Mouse (Mus musculus): ENCODE data around the gene Csad. TPM values are rescaled to one million over a fixed set of nuclear protein-coding genes. Genes with fewer than 3 reads are reported as not detected.
A peak's percentile ranks its signal among the peaks of the same experiment; 100 is the strongest.
"Not testable (repeated sequence)": the region's sequence is repeated elsewhere in the genome, so short reads cannot be mapped to it uniquely, and the experiment has no call there.

Csad gene
- polyA plus RNA-seq, 1 experiment from 2014 or later, result 39.4 TPM

DNA sequence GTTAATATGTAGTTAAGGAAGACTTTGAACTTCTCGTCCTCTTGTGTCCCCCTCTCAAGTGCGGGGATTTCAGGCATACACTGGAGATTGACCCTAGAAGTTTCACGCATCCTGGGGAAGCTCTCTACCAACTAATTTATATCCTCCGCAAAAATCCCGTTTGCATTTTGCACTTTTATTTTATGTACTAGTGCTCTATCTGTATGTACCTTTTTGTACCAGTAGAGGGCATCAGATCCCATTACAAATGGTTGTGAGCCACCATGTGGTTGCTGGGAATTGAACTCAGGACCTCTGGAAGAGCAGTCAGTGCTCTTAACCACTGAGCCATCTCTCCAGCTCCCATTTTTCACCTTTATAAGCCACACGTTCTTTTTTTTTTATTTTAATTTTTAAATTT, 49.5 kb downstream of the Csad start:
- H3K27ac ChIP-seq (ENCODE audit: poor library complexity, severe bottlenecking); ATAC-seq (ENCODE audit: insufficient number of reproducible peaks, low FRiP score); H3K4me2 ChIP-seq; H3K4me3 ChIP-seq; H3K27me3 ChIP-seq (replicated peaks); H3K36me3 ChIP-seq; H3K9ac ChIP-seq; H3K9me3 ChIP-seq (replicated peaks): not testable (repeated sequence)
- WGBS, result 92% methylated on average over 6 of the region's 6 CpGs
- peaks cover 14% of the 10 kb centered on the region for H3K4me1 ChIP-seq (replicated peaks)

DNA sequence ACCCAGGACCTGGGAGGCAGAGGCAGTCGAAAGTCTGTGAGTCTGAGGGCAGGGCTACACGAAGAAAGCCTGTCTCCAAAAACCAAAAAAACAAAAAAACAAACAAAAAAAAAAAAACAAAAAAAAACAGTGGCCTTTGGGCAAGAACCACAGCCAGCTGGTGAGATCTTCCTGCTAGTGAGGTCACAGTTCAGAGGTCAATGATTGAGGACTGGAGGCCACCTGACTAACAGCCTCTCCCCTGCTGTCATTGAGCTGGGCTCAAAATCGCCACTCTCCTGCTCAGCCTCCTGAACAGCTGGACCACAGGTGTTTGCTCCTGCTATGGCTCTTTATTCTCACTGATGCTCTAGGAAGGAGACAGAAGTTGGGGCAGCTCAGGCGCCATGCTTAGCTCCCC, 51.9 kb downstream of the Csad start:
- Histone ChIP-seq H3K4me3 (no peak overlapping the region), H3K4me1 (replicated peaks) (peaks cover 23% of the 10 kb centered on the region)
- WGBS, result 45% methylated on average over 4 of the region's 4 CpGs

DNA sequence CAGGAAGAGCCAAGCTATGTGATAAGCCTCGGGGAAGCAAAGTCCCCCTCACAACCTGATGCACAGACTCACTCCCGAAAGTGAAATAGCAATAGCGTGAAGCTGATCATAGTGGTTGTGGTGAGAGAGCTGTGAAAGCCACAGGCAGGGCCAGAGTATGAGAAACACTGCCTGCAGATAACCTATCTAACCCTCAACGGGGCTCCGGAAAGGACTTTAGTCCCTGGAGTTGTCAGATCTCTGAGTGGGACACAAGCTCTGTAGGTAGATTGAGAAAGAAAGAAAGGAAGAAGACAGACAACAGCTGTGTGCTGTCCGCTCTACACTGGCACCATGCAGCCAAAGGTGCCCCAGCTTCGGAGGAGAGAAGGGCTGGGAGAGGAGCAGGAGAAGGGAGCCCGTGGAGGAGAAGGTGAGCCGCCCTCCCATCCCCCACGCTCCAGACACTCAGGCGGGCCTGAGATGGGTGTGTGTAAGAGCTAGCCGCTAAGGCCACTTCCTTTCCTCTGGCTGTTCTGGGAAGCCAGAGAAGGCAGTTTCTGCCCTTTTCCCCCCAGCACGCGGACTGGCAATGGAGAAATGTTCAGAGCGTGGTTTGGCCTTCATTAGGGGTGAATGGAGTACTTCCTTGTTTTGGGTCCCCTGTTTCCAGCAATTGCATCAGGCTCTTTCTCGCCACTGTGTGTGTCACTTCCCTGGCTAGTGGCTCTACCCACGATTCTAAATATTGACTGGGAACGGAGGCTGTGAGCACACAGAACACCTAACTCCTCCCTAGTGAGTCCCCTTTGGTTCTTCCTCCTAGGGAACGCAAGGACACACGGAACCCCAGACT, 54.0 kb downstream of the Csad start, which contains the start of gene Soat2:
Gene Soat2, plus strand, starts transcription at position 226 of the 835 bp plus-strand sequence.
- H3K4me3 ChIP-seq, result peak within 1 kb of the TSS; percentile 17; the same call in 1 of the 2 replicates
- peak within 1 kb of the TSS; percentile 58 for H3K4me2 ChIP-seq
- WGBS, result 20% methylated on average over 20 of the region's 20 CpGs
- H3K27me3 ChIP-seq (replicated peaks), result peaks cover 13% of the 10 kb centered on the region
- H3K4me1 ChIP-seq (replicated peaks), result peaks cover 24% of the 10 kb centered on the region
- peak within 1 kb of the TSS; percentile 46; the same call in 1 of the 2 replicates for H3K9ac ChIP-seq
- H3K9me3 ChIP-seq (replicated peaks), result no peaks in the 10 kb centered on the region
- 0 out of 2 replicates have a peak within 1 kb of the TSS, but pooled peaks have one; percentile 8 for H3K27ac ChIP-seq (ENCODE audit: poor library complexity, severe bottlenecking)
- H3K36me3 ChIP-seq, result no peaks in the 10 kb centered on the region
- peak; percentile 61; the same call in 1 of the 2 replicates for ATAC-seq (ENCODE audit: insufficient number of reproducible peaks, low FRiP score)

More for the DNA sequence above, 51.9 kb downstream of the Csad start:
- no peak for ATAC-seq (ENCODE audit: insufficient number of reproducible peaks, low FRiP score)
- Histone ChIP-seq H3K9me3 (replicated peaks) (no peaks in the 10 kb centered on the region), H3K27ac (ENCODE audit: poor library complexity, severe bottlenecking) (no peak overlapping the region), H3K9ac (no peak overlapping the region), H3K4me2 (no peak overlapping the region), H3K27me3 (replicated peaks) (0 out of 2 replicates have a peak, but pooled peaks cover 6% of the 10 kb centered on the region), H3K36me3 (no peaks in the 10 kb centered on the region)

- Histone ChIP-seq H3K27ac (ENCODE audit: poor library complexity, severe bottlenecking) (no peak overlapping the region), H3K27me3 (replicated peaks) (peaks cover 22% of the 10 kb centered on the region), H3K4me3 (no peak overlapping the region), H3K9ac (no peak overlapping the region), H3K4me1 (replicated peaks) (peaks cover 34% of the 10 kb centered on the region), H3K9me3 (replicated peaks) (no peaks in the 10 kb centered on the region), H3K36me3 (no peaks in the 10 kb centered on the region), H3K4me2 (no peak overlapping the region)
- ATAC-seq (ENCODE audit: insufficient number of reproducible peaks, low FRiP score), result no peak
- 71% methylated on average over 4 of the region's 4 CpGs for WGBS
Measured at GRCm38 (mm10) chr15:102149561-102149960, 55.0 kb downstream of the Csad start.

DNA sequence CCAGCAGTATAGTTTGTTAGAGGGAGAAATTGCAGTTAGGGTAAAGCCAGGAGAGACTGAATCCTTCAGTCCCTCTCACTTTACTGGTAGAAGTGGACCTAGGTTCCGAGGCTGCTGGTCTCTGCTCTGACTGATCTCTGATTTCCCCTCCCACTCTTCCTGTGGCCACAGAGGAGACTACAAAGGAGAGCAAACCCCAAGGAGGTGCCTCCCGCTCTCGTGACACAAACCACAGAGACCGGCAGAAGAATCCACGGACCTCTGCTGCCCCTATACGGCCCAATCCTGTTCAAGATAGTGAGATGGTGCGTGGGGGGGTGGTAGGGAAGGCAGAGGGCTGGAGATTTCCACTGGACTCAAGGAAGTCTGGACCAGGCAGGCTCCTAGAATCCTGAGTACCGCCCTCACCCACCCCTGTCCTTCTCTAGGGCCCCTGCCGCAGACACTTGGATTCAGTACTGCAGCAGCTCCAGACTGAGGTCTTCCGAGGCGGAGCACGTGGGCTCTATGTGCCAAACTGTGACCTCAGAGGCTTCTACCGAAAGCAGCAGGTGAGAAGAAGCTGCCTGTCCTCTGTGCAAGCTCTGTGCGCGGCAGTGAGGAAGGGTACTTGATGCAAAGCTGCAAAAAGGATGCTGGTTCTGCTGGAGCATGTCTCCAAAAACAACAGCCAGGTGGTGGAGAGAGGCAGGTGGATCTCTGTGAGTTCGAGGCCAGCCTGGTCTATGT, 56.7 kb downstream of the Csad start:
- WGBS, result 55% methylated on average over 16 of the region's 16 CpGs
- H3K4me2 ChIP-seq, result no peak overlapping the region
- H3K9ac ChIP-seq, result no peak overlapping the region
- H3K27me3 ChIP-seq (replicated peaks), result peaks cover 30% of the 10 kb centered on the region
- no peaks in the 10 kb centered on the region for H3K36me3 ChIP-seq
- H3K27ac ChIP-seq (ENCODE audit: poor library complexity, severe bottlenecking), result no peak overlapping the region
- H3K9me3 ChIP-seq (replicated peaks), result no peaks in the 10 kb centered on the region
- H3K4me1 ChIP-seq (replicated peaks), result peaks cover 38% of the 10 kb centered on the region
- ATAC-seq (ENCODE audit: insufficient number of reproducible peaks, low FRiP score), result no peak
- H3K4me3 ChIP-seq, result no peak overlapping the region

GRCm38 (mm10) chr15:102146882-102147281, 57.6 kb downstream of the Csad start:
- H3K27me3 ChIP-seq (replicated peaks), result peaks cover 37% of the 10 kb centered on the region
- no peak overlapping the region for H3K9ac ChIP-seq
- no peak overlapping the region for H3K4me3 ChIP-seq
- no peak for ATAC-seq (ENCODE audit: insufficient number of reproducible peaks, low FRiP score)
- no peaks in the 10 kb centered on the region for H3K9me3 ChIP-seq (replicated peaks)
- no peaks in the 10 kb centered on the region for H3K36me3 ChIP-seq
- H3K27ac ChIP-seq (ENCODE audit: poor library complexity, severe bottlenecking), result no peak overlapping the region
- H3K4me1 ChIP-seq (replicated peaks), result peaks cover 38% of the 10 kb centered on the region
- 5% methylated on average over 1 of the region's 1 CpGs for whole genome bisulfite sequencing
- H3K4me2 ChIP-seq, result no peak overlapping the region

DNA sequence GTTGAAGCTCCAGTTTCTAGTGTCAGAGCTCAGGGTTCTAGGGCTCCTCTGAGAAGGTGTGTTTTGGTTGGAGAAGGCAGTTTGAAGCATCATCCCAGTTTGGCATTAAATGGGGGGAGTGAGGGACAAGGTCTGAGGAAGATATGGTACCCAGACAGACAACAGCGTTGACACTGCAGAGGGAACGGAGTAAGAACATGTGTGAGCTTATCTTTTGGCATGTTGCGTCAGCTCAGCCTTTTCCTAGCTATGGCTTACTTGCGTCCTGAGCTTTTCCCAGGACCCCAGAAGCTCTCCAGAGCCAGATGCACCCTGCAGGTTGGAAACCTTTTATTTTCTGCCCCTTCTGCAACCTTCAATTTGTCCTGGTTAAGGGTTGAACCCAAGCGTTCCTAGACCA, 58.4 kb downstream of the Csad start:
- Histone ChIP-seq H3K4me3 (no peak overlapping the region), H3K4me1 (replicated peaks) (peaks cover 37% of the 10 kb centered on the region), H3K9ac (no peak overlapping the region), H3K9me3 (replicated peaks) (no peaks in the 10 kb centered on the region), H3K27ac (ENCODE audit: poor library complexity, severe bottlenecking) (no peak overlapping the region), H3K4me2 (no peak overlapping the region), H3K36me3 (no peaks in the 10 kb centered on the region), H3K27me3 (replicated peaks) (peaks cover 37% of the 10 kb centered on the region)
- 49% methylated on average over 5 of the region's 5 CpGs for WGBS
- ATAC-seq (ENCODE audit: insufficient number of reproducible peaks, low FRiP score), result no peak

GRCm38 (mm10) chr15:102145330-102145729, 59.2 kb downstream of the Csad start:
- Histone ChIP-seq H3K4me3 (no peak overlapping the region), H3K4me1 (replicated peaks) (peaks cover 30% of the 10 kb centered on the region), H3K27me3 (replicated peaks) (peaks cover 37% of the 10 kb centered on the region), H3K27ac (ENCODE audit: poor library complexity, severe bottlenecking) (no peak overlapping the region), H3K9ac (no peak overlapping the region), H3K36me3 (no peaks in the 10 kb centered on the region), H3K4me2 (0 out of 2 replicates have a peak overlapping the region, but pooled peaks have one; percentile 0), H3K9me3 (replicated peaks) (no peaks in the 10 kb centered on the region)
- 83% methylated on average over 10 of the region's 10 CpGs for WGBS
- ATAC-seq (ENCODE audit: insufficient number of reproducible peaks, low FRiP score), result no peak

GRCm38 (mm10) chr15:102144726-102145125, 59.8 kb downstream of the Csad start:
- 9% methylated on average over 19 of the region's 19 CpGs for WGBS

GRCm38 (mm10) chr15:102144274-102144711, 60.2 kb downstream of the Csad start, which contains the start of gene Igfbp6:
Igfbp6 (plus strand) TSS chr15:102144362.
- Histone ChIP-seq H3K4me2 (peak within 1 kb of the TSS; percentile 54), H3K4me3 (peak within 1 kb of the TSS; percentile 27), H3K9ac (peak within 1 kb of the TSS; percentile 37; the same call in 1 of the 2 replicates), H3K27me3 (replicated peaks) (peaks cover 40% of the 10 kb centered on the region), H3K4me1 (replicated peaks) (peaks cover 23% of the 10 kb centered on the region), H3K27ac (ENCODE audit: poor library complexity, severe bottlenecking) (no peak within 1 kb of the TSS), H3K9me3 (replicated peaks) (no peaks in the 10 kb centered on the region), H3K36me3 (no peaks in the 10 kb centered on the region)
- 8% methylated on average over 22 of the region's 22 CpGs for WGBS
- no peak for ATAC-seq (ENCODE audit: insufficient number of reproducible peaks, low FRiP score)

More at GRCm38 (mm10) chr15:102144726-102145125, 59.8 kb downstream of the Csad start:
- Histone ChIP-seq H3K9me3 (replicated peaks) (no peaks in the 10 kb centered on the region), H3K9ac (peak overlapping the region; percentile 37; the same call in 1 of the 2 replicates), H3K36me3 (no peaks in the 10 kb centered on the region), H3K4me2 (peak overlapping the region; percentile 54), H3K4me1 (replicated peaks) (peaks cover 24% of the 10 kb centered on the region), H3K27ac (ENCODE audit: poor library complexity, severe bottlenecking) (no peak overlapping the region), H3K27me3 (replicated peaks) (peaks cover 40% of the 10 kb centered on the region), H3K4me3 (peak overlapping the region; percentile 27)
- ATAC-seq (ENCODE audit: insufficient number of reproducible peaks, low FRiP score), result no peak

All from heart, embryonic 12.5 days (tissue).